Mouse (Mus musculus): Measurements from ENCODE around the gene Mdfic.
A peak's percentile ranks its signal among the peaks of the same experiment; 100 is the strongest.

Gene Mdfic

DNA sequence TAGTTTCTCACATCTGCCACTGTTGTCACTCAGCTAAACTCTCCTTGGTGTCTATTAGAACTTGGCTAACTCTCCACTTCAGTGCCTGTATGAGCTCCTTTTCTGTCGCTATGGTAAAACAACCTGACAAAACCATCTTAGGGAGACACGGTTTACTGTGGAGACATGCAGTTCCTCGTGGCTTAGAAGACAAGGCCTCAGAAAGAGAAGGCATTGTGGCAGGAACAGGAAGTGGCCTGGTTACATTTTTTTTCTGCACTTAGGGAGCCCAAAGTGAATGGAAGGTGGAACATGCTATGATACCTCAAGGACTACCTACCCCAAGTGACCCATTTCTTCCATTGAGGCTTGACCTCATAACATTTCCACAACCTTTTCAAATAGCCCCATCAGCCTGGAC lies 18.7 kb downstream of the Mdfic start:
- DNase-seq (ENCODE audit: low spot score in 2 of 2): no peak

GRCm38 (mm10) chr6:15742591-15743149 lies 22.2 kb downstream of the Mdfic start:
- no peak for DNase-seq (ENCODE audit: low spot score in 2 of 2)

DNA sequence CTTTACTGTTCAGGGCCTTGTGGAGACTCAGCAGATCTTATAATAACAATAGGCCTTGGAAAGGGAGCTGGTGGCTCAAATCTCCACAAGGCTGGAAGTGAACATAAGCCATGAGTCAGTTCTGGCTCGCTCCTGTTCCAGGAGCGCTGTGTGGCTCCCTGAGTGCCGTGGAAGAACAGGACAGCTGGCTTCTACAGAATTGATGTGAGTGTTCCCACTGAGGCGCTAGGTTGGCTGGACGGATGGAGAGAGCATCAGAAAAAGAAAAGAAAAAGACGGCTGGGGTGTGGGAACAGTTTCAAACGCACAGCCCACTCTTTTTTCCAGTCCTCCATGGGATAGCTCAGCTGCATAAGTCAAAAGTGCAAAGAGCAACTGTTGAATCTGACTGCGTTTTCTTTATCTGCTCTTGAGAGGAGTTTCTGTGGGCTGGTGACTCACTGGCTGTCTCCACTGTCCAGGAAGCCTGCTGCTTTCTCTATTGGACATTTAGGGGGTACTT lies 22.9 kb downstream of the Mdfic start:
- DNase-seq (ENCODE audit: low spot score in 2 of 2): no peak

DNA sequence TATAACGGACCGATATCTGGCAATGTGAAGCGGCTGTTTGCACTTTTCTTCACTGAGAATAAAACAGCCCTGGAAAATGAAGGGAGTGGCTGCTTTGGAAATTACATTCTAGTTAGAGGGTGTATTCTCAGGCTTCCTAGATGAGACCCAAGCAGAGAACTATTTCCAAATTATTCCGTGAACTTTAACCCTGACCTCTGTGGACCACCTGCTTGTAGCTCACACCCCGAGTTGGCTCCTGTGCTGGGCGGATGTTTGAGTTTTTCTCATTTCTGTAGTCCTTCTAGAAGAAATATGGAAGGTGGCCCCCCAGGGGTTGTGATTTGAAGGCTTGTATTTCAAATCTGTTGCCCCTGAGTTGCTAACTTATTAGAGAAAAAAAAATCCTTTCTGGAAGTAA lies 23.3 kb downstream of the Mdfic start:
- DNase-seq (ENCODE audit: low spot score in 2 of 2): no peak

DNA sequence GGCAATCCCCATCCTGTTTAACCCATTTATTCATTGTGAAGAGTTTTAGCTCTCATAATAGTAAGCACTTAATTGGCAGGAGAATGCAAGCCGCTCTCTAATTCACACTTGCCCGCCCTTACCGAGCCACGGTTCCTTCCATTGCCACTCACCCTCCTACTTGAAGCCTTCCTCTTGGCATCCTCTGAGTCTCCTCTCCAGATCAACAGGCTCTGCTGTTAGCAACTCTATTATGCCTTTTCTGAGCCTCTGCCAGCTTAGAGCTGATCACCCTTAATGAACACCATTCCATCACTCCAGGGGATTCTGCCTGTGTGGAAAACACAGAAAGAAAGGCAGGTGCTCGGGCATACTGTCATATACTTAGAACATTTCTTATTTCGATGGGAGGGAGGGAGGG lies 24.9 kb downstream of the Mdfic start:
- DNase-seq (ENCODE audit: low spot score in 2 of 2): no peak

DNA sequence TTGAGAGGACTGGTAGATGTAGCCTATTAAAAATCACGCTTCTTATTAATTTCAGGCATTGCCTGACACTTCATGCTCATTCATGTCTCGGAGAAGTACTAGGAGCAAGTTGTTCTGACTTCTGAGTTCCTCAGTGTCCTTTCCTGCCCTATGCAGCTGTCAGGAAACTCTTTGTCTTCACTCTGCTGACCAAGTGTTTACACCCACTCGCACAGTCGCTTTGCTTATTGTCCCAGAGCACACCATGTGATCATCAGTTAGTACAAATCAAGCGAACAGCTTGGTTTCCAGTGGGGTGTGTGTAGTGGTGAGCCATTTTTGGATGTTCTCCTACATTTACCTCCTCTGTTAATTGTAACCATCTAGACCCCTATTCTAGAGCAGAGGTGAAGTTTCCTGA lies 25.4 kb downstream of the Mdfic start:
- DNase-seq (ENCODE audit: low spot score in 2 of 2): no peak

DNA sequence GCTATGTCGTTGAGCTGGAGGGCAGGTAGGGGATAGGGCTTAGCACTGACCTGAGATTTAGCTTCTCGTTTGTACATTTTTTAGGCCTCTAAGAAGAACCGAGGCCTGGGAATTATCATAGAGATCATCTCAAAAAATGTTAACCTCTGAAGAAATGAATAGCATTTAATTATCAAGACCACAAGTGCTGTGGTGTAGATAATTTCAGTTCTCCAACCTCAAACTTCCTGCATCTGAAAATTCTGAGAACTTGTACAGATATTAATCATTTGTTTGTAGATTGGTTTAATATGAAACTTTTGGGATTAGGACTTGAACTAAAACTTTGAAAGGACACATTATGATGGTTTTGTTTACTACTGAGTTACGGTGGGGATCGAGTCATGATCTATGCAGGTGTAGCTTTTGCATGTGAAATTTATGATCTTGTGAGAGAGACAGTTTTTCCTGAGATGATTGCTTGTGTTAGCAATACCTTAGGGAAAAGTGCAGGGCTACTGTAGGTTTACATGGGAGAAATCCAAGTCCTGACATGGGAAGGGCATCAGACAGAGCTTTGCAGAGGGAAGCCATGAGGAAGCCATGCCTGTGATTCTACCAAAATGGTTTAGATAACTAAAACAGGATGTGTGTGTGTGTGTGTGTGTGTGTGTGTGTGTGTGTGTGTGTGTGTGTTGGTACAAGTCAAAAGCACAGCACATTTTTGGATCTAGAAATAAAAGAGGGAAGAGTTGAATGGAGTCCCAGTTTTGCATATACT lies 27.1 kb downstream of the Mdfic start:
- DNase-seq (ENCODE audit: low spot score in 2 of 2): no peak

DNA sequence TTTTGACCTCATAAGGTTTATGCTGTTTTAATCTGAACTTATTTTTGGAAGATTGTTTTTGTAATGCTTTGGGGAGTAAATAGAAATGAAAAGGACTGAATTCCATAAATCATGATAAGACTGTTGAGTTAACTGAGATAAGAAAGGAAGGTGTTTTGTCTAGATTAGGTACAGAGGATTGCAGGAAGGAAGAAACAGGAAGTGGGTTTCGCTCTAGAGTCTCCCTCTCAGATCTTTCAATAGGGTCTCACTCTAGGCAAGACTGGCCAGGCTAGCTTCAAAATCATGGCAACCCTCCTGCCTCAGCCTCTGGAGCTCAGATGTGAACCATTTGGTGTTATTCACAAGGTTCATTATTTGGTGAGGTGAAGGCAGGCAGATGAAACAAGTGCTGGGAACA lies 27.8 kb downstream of the Mdfic start:
- no peak for DNase-seq (ENCODE audit: low spot score in 2 of 2)

DNA sequence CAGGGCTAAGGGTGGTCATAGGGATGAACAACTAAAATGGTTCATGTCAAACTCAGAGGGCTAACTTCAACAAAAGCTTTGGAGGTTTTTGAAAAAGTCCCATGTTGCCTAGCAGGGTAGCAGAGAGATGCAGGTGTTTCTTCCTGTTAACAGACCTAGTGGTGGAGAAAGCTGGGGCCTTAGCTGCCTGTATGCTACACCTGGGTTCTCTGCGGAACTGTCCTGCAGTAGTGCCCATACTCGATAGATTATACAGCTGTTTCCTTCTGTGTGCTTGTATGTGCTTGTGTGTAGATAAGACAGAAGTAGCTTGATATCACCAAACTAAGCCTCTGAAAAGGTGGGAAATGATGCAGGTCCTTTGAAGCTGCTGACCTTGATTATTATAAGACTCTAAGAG lies 28.5 kb downstream of the Mdfic start:
- DNase-seq (ENCODE audit: low spot score in 2 of 2): no peak

- no peak for DNase-seq (ENCODE audit: low spot score in 2 of 2)
These were observed 29.6 kb downstream of the Mdfic start for GRCm38 (mm10) chr6:15750101-15750500.

DNA sequence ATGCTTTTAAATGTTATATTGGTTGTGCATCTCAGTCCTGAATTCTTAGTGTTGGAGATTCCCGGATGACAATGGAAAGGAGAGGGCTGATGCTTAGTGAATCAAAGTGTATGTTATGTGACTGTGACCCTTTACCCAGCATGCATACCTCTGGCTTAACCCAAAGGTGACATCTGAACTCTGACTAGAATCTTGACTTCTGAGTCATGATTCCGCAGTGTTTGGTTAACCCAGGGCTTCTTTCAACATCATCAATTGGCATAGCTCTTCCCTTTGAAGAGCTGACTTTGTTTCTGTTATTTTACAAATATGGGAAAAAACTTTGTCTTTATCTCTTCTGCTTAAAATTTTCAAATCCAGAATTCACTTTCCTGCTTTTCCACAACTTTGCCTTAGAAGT lies 30.9 kb downstream of the Mdfic start:
- DNase-seq (ENCODE audit: low spot score in 2 of 2): no peak

GRCm38 (mm10) chr6:15752160-15752559 lies 31.7 kb downstream of the Mdfic start:
- no peak for DNase-seq (ENCODE audit: low spot score in 2 of 2)

DNA sequence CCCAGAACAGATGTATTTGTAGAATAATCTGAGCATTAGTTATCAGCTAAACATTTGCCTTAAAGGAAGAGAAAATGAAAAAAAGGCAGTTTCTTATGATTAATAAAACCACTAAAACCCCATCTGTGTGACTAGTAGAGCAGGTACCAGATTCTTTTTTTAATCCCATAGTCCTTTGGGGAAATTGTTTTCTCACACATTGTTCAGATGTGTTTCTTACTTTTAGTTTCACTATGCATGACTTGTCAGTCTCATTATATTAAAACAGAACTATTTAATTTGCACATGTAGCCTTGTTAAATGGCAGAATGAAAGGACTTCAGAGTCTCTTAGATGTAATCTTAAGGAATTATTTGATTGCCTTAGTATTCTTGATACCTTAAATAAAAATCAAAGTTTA lies 32.7 kb downstream of the Mdfic start:
- DNase-seq (ENCODE audit: low spot score in 2 of 2): no peak

- DNase-seq (ENCODE audit: low spot score in 2 of 2): no peak
These were observed 37.9 kb downstream of the Mdfic start for GRCm38 (mm10) chr6:15758394-15758793.

DNA sequence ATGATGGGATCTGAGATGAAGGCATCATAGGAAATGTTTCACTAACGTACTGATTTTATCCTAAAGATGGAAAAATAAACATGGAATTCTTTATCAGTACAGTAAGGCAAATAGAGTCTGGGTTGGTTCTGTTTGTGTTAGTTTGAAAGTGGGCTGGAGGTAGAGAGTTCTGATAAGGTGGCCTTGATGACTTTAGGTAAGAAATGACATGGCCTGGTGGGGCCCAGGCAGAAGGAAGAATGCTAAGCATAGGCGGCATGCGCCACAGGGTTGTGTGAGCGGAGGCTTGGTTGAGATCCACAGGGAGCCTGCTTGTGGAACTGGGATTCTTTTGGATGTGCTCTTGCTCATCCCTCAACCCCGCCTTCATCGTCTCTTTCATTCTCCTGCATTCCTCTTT lies 40.3 kb downstream of the Mdfic start:
- DNase-seq (ENCODE audit: low spot score in 2 of 2): no peak

- no peak for DNase-seq (ENCODE audit: low spot score in 2 of 2)
These were observed 43.6 kb downstream of the Mdfic start for GRCm38 (mm10) chr6:15764039-15764438.

DNA sequence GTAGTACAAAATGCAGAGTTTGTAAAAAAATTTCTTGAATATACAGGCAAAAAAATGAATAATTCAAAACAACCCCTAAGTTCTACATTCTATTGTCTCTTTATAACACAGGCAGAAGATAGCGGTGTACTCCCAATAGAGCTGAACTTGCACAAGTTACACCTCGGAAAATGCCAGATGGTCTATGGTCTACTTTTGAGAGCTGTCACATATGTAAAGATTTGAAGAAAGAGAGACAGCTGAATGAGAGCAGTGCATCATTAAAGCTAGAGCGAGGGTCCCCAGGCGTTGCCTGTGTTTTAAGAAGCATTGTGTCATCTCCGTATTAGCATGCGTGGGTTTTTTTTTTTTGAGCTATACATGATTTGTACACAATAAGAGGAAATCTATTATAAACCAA lies 47.0 kb downstream of the Mdfic start:
- DNase-seq (ENCODE audit: low spot score in 2 of 2): no peak

DNA sequence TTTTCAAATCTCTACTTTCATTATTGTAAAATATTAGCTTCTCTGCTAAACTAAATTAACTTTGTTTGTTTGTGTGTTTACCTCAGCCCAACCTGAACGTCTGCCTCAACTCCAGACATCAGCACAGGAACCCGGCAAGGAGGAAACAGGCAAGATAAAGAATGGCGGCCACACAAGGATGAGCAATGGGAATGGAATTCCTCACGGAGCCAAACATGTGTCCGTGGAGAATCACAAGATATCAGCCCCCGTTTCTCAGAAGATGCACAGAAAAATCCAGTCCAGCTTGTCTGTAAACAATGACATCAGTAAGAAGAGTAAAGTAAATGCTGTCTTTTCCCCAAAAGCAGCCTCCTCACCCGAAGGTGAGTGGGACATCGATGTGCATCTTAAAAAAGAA lies 49.7 kb downstream of the Mdfic start:
- no peak for DNase-seq (ENCODE audit: low spot score in 2 of 2)

DNA sequence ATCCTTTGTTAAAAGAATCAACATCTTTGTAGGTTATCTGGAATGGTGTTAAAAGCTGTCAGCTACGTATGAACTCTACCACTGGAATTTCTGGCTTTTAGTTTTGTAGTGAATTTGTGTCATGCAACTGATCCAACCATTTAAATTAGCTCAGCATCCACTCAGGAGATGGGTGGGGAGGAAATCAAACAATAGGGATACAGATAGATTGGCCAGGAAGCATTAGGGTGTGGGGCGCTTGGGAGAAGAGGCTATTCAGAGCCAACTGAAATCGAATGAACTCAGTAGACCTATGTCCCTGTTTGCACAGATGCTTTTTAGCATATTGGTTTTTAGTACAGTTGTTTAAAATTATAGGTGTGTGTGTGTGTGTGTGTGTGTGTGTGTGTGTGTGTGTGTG lies 56.6 kb downstream of the Mdfic start:
- no peak for DNase-seq (ENCODE audit: low spot score in 2 of 2)

DNA sequence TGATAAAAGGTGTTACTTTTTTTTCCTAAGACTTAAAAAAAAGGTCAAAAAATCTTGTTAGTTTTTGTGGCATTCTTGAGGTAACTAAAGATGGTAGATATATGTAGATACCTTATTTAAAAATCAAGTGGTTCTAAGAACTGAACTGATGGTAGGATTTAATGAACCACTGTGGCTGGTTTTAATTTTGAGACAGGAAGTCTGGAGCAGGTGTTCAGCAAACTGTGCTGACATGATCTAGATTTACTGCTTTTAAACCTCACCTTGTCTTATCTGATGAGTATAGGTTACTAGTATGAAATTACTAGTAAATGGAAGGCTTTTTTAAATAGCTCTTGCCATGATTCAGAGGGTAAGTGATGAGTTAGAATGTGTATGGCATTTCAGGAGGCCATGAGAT lies 59.7 kb downstream of the Mdfic start:
- no peak for DNase-seq (ENCODE audit: low spot score in 2 of 2)

GRCm38 (mm10) chr6:15780688-15781087 lies 60.2 kb downstream of the Mdfic start:
- no peak for DNase-seq (ENCODE audit: low spot score in 2 of 2)

GRCm38 (mm10) chr6:15789523-15790500 lies 69.4 kb downstream of the Mdfic start:
- DNase-seq (ENCODE audit: low spot score in 2 of 2): peak; percentile 30 to 40

All from frontal cortex, postnatal 25 days (tissue).